13 mouse cellular contexts compared by ENCODE assay signal in genomic region chr1:180762679-180763078, GRCm38 (mm10). TPM values are rescaled to one million over a fixed set of nuclear protein-coding genes. Genes with fewer than 3 reads are reported as not detected.
DNase-seq lines count a peak whose midpoint lies in the region; ATAC-seq and TF ChIP-seq lines count a peak whose summit lies in the region.
"Had no signal": no experiment of that assay in that cellular context is flagged by ENCODE, and none has a peak within 500 bp of the region (broad histone marks: within the 10 kb centered on the region; RNA-seq: fewer than 3 reads in every experiment).

No protein-coding gene starts in this region.

- peak overlapping the region; percentile 19 for H3K4me3 ChIP-seq in testis, adult 2 months (ENCODE audit: control insufficient read depth, low read depth, low read length)
- H3K4me3 ChIP-seq in limb, embryonic 13.5 days: no peak overlapping the region
- no peak overlapping the region for H3K4me3 ChIP-seq in stomach, postnatal 0 days (ENCODE audit: low read depth, low read length)

- H3K4me2 ChIP-seq in limb, embryonic 13.5 days (replicated peaks): peak overlapping the region; percentile 92; the same call in 1 of the 2 replicates
- no peak overlapping the region; the same call in 1 of the 2 replicates for H3K4me2 ChIP-seq in stomach, postnatal 0 days (replicated peaks; ENCODE audit: low read depth)

- no peak for ATAC-seq in limb, embryonic 13.5 days (ENCODE audit: low FRiP score, low read depth)
- no peak for ATAC-seq in stomach, postnatal 0 days (ENCODE audit: low FRiP score, low TSS enrichment)
- ATAC-seq in CD4-positive, CD25-positive, alpha-beta regulatory T cell, adult 4 months: no peak

- peaks cover 14% of the 10 kb centered on the region for H3K4me1 ChIP-seq in testis, adult 2 months (ENCODE audit: control insufficient read depth, insufficient read depth, low read length)
- peaks cover 9% of the 10 kb centered on the region; the same call in 1 of the 2 replicates for H3K4me1 ChIP-seq in limb, embryonic 13.5 days
- no peaks in the 10 kb centered on the region; the same call in 1 of the 2 replicates for H3K4me1 ChIP-seq in stomach, postnatal 0 days (replicated peaks; ENCODE audit: control insufficient read depth, insufficient read depth)

- TF ChIP-seq CTCF in testis, adult 2 months (IDR thresholded peaks at IDR 0.05; ENCODE audit: control insufficient read depth, insufficient read depth, insufficient replicate concordance, low read depth, low read length): no peak
- TF ChIP-seq CTCF in stomach, postnatal 0 days (IDR thresholded peaks at IDR 0.05; ENCODE audit: low read depth): no peak

- TF ChIP-seq POLR2A in testis, adult 2 months (IDR thresholded peaks at IDR 0.05; ENCODE audit: control insufficient read depth, low read depth, low read length): no peak

- peak; percentile 10 for DNase-seq in kidney, adult 11 months
- no peak for DNase-seq in kidney, adult 8-10 months
- no peak for DNase-seq in testis, postnatal 10 days (ENCODE audit: low spot score)
- no peak for DNase-seq in stomach, postnatal 0 days (ENCODE audit: low spot score)
- no peak for DNase-seq in layer of hippocampus, adult 11-12 months (ENCODE audit: low spot score)
- DNase-seq: adrenal gland, postnatal 14 days; cerebellum, adult 2 months; heart, postnatal 10 days; thymus, postnatal 25 days had no signal

- no peak overlapping the region for H3K27ac ChIP-seq in testis, adult 2 months (ENCODE audit: control insufficient read depth, insufficient read depth, low read depth, low read length)
- no peak overlapping the region for H3K27ac ChIP-seq in limb, embryonic 13.5 days
- H3K27ac ChIP-seq in stomach, postnatal 0 days (replicated peaks): peak overlapping the region; percentile 45
- H3K27ac ChIP-seq: embryonic facial prominence, embryonic 13.5 days had no signal

- no peaks in the 10 kb centered on the region for H3K9me3 ChIP-seq in limb, embryonic 13.5 days
- H3K9me3 ChIP-seq in stomach, postnatal 0 days (ENCODE audit: control insufficient read depth, low read length): no peaks in the 10 kb centered on the region
- H3K9me3 ChIP-seq: embryonic facial prominence, embryonic 13.5 days had no signal

- H3K27me3 ChIP-seq in testis, adult 2 months (ENCODE audit: control insufficient read depth, insufficient read depth, low read length): no peaks in the 10 kb centered on the region
- no peaks in the 10 kb centered on the region for H3K27me3 ChIP-seq in limb, embryonic 13.5 days
- no peaks in the 10 kb centered on the region for H3K27me3 ChIP-seq in stomach, postnatal 0 days (ENCODE audit: control insufficient read depth, insufficient read depth, low read length)

- no peak for TF ChIP-seq EP300 in stomach, postnatal 0 days (optimal IDR thresholded peaks at IDR 0.05)

- 81% methylated on average over 8 of the region's 8 CpGs for WGBS in limb, embryonic 13.5 days
- 64% methylated on average over 8 of the region's 8 CpGs for WGBS in stomach, postnatal 0 days

- no peak overlapping the region for H3K9ac ChIP-seq in limb, embryonic 13.5 days
- H3K9ac ChIP-seq in stomach, postnatal 0 days (ENCODE audit: low read length): no peak overlapping the region

- H3K36me3 ChIP-seq in testis, adult 2 months (ENCODE audit: control insufficient read depth, insufficient read depth, low read length): no peaks in the 10 kb centered on the region
- no peaks in the 10 kb centered on the region for H3K36me3 ChIP-seq in limb, embryonic 13.5 days
- H3K36me3 ChIP-seq in stomach, postnatal 0 days (ENCODE audit: control insufficient read depth, insufficient read depth, low read length): no peaks in the 10 kb centered on the region
- H3K36me3 ChIP-seq: embryonic facial prominence, embryonic 13.5 days had no signal

RNA-seq across cellular contexts. Expression of gene Acbd3, which starts 36.8 kb away (rescaled TPM):
- 14.9 and 17.6 TPM in 2 replicates for polyA plus RNA-seq in testis, adult 2 months (2012; rRNA removed)
- 25.0 and 25.4 TPM in 2 replicates for polyA plus RNA-seq in limb, embryonic 13.5 days (2015; fragmentation: Nextera tagmentation; extraction: Ambion mirVana)
- 16.6 and 16.7 TPM in 2 replicates for polyA plus RNA-seq in stomach, postnatal 0 days (2015; fragmentation: Nextera tagmentation; extraction: Ambion mirVana)
- polyA plus RNA-seq in CD4-positive, CD25-positive, alpha-beta regulatory T cell, adult 4 months (2017; shearing (Covaris generic)): 10 to 100 TPM; 11.2 to 16.1 TPM

RNA-seq across cellular contexts. Expression of gene H3f3a, which starts 51.1 kb away (rescaled TPM):
- 538 and 540 TPM in 2 replicates for polyA plus RNA-seq in testis, adult 2 months (2012; rRNA removed)
- 3,132 and 3,199 TPM in 2 replicates for polyA plus RNA-seq in limb, embryonic 13.5 days (2015; fragmentation: Nextera tagmentation; extraction: Ambion mirVana)
- polyA plus RNA-seq in stomach, postnatal 0 days (2015; fragmentation: Nextera tagmentation; extraction: Ambion mirVana): 1,633 and 1,693 TPM in 2 replicates
- 100 to 1,000 TPM; 579 to 648 TPM for polyA plus RNA-seq in CD4-positive, CD25-positive, alpha-beta regulatory T cell, adult 4 months (2017; shearing (Covaris generic))
